Mouse (Mus musculus) layer of hippocampus, postnatal 10 days (tissue): ENCODE measurements around the gene Vamp9. TPM values are rescaled to one million over a fixed set of nuclear protein-coding genes. Genes with fewer than 3 reads are reported as not detected.

Experiments
- DNase-seq, 2 experiments: peaks; one replicate each; pipeline ENCODE4 v3.0.0; 2021; ENCODE audit warnings: low spot score in 2 of 2
- total RNA-seq, 2 experiments: library from RNA; stranded (reverse); gene quantifications; 2 replicates each; pipeline ENCODE4 v1.2.3; 2021

Vamp9 gene
- total RNA-seq, 2 experiments from 2014 or later, result 0.54 to 0.78 TPM

DNA sequence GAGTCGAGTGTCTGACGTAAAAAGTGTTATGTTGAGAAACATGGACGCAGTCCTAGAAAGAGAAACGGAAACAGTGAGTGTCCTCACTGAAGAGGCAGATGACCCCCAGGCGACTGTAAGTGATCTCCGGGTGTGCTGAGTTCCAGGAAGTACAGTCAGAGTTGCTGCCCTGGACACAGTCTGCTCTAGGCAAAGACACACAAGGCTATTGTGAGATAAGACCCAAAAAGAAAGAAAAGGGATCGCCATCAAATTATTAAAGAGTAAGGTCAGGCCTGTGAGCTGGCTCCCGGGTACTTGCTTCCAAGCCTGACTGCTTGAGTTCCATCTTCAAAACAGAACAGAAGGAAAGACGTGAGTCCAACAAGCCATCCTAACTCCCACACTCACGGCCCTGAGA, 35.2 kb downstream of the Vamp9 start:
- no peak for DNase-seq

DNA sequence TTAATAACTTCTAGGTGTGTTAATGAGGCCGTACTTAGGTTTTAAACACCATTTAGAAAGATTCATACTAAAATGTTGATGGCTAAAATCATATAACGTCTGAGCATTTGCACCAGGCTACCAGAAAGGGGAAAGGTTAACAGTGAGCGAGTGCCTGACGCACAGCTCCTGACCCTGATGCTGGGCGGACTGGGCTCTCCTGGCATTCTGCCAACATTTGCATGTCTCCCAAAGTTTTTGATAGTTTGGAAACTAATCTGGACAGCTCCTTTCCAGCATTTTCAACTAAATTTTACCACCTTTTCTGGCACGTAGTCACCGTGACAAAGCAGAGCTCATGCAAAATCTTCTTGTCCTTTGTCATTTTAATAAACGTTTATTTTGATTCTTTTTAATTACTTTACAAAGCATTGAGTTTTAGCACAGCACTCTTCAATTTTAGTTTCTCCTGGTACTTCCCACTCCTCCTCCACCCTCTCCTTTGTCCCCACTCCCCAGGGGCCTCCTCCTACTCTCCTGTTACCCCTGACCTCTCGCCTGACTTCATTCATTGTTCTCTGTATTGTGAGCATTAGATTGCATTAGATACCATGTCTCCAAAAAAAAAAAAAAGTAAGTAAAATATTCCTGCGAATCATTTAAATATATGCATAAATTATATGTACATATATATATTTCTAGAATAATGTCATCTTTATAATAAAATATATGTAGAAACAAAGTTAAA, 35.9 kb downstream of the Vamp9 start:
- DNase-seq, result no peak

DNA sequence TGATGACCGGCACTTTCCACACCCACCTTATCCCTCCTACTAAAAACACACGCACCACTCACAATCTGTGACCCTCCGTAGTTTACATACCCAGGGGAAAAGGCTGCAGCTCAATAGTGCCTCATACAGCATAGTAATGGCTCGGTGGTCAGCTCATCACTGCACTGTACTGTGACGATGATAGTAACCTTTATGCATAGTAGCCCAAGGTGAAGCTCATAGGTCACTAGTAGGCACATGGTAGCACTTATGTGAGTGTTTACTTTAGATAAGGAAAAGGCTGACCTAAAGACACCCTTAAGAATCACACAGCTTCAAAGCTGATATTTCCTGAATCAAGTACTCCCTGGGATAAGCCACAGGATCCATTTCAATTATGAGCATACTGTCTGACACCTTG, 46.5 kb downstream of the Vamp9 start:
- DNase-seq, result no peak

DNA sequence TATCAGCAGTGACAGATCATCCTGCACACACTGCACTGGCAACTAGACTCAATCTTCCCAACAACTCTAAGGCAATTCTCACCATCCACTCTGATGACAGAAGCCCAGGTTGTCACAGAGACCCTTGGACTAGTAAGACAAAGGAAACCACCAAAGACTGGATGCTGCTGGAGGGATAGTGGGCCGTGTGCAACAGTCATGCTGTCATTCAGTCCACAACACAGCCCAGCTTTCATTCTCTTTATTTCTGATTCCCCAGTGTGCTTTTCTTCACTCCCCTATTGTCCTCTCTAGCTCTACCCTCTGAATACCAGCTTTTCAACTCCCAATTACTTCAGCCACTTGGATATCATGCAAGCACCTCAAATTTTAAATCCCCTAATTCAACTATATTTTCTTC, 47.8 kb downstream of the Vamp9 start:
- DNase-seq, result no peak

DNA sequence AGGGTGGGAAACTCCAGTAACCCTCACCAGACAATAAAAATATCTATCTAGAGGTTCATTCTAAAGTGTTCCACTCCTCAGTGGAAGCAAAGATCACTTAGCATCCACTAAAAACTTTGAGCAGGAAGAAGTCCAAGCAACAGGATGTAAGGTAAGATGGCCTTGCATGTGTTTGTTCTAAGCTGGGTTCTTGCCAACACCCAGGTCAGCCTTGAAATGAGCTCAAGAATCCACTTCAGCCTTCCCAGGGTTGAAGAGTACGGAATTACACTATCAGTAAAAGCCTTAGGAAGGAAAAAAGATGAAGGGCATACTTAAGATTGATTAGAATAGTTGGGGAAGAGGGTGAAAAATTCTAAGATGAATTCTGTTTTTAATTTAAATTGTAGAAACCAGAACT, 52.6 kb downstream of the Vamp9 start:
- DNase-seq, result no peak

DNA sequence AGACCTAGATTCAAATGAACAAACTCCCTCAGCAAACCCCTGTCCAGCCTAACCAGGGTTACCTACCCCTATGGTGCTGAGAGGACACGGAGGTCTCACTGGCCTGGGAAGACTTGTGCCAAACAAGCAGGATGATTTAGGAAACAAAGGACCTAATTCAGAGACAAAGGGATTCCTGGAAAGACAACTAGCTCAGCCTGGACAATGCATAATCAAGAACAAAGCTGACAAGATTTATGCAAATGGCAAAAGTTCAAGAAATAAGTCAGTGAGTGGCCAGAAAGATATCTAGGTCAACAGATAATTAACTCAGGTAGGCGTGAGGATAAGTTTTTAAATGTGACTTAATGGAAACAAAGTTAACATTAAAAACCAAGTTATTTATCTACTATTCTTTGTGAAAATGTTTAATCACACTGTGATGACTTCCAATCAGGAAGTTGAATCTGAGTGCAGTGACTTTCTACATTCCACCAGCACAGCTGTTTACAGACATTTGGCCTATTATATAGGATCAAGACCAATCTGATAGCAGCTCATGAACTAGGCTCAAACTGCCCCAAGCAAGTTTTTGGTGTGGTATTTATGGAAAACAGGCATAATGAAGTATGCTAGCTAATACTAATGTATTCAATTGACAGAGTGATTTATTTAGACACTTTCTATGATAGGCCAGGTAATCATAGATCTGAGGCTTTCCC, 53.3 kb downstream of the Vamp9 start:
- DNase-seq, result no peak

DNA sequence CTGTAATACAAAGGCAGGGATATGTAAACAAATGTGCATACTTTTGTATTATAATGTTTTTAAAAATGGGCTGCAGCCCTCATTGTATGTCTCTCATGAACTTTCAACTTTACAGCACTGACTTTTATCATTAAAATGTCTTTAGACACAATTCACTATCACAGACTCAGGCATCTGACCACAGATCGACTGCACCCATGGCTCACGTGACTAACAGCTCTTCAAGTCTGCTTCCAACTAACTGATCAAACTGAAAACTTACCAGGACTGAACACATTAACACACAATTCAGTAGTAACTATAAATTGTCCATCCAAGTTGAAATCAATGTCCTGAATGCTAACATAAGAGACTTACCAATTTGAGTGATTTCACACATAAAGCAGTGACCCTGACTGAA, 53.9 kb downstream of the Vamp9 start:
- DNase-seq, result no peak

DNA sequence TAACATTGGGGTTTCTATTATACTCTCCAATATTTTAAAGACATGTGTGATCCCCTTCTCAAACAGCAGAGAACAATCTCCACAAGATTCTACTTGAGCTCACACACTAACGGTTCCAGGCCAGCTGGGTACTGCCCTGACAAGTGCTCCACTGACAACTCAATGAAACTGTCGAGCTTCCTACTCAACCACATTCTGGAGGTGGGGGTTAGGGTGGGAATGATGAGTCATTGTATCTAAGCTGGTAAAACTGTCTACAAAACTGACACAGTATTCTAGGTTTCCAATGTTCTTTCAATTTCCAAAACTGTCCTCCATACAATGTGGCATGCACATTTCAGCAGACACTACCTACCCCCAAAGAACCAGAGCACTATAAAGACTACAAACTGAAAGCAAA, 67.9 kb downstream of the Vamp9 start:
- DNase-seq, result no peak

DNA sequence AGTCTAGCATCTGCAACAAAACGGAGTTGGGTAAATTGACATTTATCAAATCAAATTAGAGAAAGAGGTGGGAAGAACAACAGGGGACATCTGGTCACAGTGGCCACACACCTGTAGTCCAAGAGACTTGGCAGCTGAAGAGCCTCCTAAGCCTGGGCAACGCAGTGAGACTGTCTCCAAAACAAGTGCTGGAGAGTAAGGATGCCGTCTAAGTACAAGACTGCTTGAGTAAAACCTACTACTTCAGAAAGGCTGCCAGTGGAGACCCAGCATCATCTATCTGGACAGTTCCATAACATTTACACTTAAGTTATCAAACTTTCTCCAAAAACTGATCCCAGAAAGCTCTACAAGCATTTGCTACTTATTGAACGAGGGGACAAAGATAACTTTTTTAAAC, 69.0 kb downstream of the Vamp9 start:
- DNase-seq, result no peak

DNA sequence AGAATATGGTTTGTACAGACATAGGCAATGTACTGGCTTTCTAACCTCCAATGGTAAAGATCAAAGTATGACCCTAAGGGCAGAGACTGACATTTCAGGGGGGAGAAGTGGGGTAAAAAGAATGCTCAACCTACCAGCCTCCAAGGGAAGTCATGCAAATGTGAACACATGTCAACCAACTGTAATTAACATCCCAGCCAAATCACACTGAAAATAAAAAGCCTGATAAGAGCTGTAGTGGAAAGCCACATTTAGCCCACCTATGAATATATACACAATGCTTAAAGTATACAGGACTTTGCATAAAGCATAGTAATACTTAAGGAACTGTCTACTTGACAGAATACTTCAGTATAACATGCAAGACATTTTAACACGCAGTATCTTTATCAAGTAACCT, 69.7 kb downstream of the Vamp9 start:
- no peak for DNase-seq

DNA sequence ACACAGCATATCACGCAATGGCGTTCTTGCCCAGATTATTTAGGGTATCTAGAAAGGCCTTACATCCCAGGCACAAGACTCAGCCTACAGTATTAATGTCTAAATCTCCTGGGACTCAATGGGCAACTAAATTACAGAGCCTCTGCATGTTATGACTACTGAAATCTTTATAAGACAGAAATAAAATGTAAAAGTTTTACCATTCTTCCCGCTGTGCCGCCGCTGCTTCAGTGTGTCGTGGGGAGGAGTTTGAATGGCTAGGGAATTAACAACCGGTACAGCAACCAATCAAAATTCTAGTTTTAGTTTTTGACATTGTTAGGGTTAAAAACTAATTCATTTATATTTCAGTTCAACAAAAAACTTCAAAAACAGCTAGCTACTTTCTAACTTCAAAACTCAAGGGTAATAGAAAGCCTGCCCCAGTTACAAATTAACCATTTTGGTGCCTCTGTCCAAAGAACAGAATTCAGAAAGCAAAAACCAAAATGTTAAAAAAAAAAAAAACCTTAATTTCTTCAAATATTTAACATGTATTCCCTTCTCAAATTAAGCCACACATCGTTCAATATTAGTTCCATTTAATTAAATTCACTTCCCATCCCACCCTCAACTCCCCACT, 70.4 kb downstream of the Vamp9 start:
- no peak for DNase-seq

DNA sequence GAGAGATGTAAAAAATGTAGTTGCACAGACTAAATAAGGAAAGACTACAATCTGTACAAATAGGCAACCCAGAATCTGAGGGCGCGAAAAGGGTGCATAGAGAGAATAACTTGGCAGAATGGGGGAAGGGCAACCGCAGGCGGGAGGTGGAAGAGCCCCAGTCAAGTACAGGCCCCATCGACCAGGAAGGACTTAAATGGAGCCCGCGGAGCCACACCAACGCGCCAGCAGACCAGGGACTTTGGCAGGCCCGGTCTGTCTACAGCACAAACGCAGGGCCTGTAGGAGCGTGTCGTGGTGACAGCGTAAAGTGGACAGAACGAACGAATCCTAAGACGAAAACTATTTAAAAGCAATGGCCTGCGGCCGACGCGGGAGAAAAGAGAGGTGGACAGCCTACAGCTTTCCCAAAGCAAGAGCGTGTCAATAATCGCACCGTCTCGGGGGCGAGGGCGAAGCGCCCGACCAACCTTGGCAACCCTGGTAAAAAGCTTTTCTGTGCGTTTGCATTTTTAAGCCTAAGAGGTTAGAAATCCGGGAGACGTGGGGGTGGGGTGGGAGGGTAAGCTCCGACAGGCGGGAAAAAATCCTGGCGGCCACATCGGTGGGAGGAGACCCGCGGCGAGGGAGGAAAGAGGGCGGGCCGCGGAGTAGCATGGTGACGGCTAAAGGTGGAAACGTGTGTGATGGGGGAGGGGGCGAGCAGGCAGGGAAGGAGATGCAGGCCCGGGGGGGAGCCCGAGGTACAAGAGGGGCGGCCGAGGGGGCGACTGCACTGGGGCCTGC, 71.7 kb downstream of the Vamp9 start:
- DNase-seq, result peak; percentile 75 to 82

DNA sequence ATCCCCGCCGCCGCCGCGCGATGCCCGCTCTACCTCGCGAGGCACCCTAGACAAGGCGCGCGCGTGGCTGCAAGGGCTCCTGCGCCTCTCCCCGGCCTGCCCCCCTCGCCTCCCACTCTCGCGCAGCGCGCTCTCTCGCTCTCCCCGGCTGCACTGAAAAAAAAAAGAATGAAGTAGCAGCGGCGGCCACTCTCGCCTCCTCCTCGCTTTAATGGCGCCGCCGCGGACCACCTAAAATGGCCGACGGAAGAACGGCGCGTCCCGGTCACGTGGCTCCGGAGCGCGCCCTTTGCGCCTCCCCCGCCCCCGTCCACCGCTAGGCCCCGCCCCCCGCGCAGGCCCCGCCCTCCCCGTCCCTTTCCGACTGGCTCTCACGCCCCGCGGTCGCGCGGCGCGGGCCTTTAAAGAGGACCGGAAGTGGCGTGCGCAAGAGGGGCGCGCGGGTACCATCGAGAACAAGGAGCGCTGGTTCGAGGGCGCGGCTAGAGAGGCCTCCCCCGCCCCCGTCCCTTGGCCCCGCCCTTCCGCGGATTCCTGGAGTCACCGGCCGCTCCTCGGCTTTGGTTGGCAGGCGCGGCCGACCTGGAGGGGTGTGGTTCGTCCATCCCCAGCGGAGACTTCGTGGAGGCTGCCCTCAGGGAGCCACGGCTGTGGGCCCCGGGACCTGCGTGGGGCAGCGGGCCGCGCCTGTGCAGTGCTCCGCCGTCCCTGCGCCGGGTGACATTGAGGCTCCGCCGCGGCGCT, 72.8 kb downstream of the Vamp9 start, which contains the start of the genes Hnrnpd and 4930524J08Rik:
TSS of gene Hnrnpd (minus strand) at position 240 of the 744 bp plus-strand sequence.
TSS of gene 4930524J08Rik (plus strand) at position 363 of the 744 bp plus-strand sequence.
- DNase-seq, result peak; percentile 85 to 89

DNA sequence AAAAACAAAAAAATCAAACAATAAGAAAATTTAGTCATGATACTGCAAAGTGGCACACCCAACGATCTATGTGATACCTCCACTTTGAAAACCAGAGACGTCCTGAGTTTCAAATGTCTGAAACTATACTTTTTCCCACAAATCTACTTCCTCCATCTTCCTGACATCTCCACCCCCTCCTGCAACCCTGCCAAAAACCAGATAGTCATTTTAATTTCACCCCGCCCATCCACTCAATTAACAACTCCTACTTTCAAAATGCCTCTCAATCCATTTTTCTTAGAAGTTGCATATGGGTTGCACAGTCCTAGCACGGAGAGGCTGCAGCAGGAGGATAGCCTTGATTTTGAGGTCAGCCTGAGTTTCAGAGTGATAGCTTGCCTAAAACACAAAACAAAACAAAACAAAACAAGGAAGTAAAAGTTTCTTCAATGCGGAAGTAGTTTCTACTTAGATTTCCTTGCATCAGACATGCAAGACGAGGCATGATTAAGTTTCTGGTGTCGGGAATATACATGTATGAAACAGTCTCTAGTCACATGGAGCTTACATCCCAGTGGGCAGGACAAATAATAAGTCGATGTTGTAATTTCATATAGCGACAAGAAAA, 77.5 kb downstream of the Vamp9 start:
- DNase-seq, result no peak

DNA sequence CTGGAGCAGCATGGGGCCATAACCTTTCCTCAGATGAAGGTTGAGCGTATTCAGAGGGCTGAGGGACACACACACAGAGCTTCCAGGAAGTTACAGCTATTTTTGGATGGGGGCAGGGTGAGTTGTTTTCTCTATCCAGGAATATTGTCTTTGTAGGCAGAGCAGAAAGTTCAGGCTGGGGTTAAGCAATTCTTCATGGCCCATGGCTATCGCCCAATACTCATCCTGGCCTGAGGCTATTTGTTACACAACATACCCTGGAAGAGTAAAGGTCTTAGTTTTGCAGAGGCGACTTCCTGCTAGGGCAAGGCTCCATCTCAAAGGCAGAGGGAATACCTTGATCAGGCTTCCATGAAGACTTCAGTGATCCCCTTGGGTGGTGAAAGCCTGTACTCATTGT, 88.1 kb downstream of the Vamp9 start:
- no peak for DNase-seq

DNA sequence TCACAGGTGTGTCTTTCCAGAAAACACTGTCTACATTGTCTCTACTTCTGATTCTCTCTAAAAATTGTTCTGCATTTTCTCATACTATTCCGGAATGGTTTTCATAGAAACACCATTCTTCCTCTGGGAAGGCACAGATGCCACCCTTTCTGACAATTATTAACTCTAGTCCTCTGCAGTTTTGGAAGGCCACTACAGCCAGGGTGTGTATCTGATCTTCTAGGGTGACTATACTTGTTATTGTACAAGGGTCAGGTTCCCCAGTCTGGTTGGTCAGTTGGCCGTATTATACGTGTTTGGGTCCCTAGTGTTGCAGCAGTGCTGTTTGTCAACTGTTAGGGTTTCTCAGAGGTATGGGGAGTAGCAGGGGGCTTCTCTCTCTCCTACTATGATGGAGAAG, 88.6 kb downstream of the Vamp9 start:
- no peak for DNase-seq

DNA sequence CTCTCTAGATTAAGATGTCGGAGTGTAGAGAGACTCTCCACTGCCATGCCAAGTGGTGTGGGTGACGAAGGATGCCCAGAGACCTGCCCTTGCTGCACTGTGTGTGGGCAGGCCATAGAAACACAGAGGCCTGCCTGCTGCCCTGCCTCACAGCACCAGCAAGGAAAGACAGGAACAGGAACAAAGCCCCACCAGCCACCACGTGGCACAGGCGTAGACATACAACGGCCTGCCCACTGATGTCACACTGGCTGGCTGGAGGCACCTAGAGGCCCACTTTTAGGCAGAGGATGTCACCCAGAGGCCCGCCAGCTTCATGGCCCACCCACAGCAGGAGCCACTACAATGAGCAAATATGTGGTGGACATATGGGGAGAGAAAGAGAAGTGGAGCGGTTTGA, 94.0 kb downstream of the Vamp9 start:
- DNase-seq, result no peak

DNA sequence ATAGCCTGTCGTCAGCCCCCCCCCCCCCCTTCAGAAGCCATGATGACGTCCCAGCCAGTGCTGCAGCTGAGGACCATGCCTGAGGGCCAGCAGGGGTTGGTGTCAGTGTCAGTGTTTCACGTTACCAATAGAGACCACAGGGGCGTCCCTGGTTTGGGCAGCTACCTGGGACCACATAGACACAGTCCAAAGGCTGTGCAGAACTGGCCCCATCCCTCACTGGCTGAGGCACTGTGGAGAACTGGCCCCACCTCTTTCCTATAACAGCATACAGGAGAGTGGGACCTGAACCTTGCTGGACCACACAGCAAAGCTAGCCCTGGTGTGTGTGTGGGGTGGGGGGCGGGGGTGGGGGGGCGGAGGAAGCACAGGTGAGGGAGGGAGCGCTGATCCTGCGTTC, 94.4 kb downstream of the Vamp9 start:
- DNase-seq, result no peak
